Mouse (Mus musculus) urinary bladder, postnatal 25 days (tissue): ENCODE results near the gene Dlx1.

Experiments
- DNase-seq: peaks from one replicate; pipeline ENCODE4 v3.0.0; 2022; ENCODE audit warnings: low spot score

The Dlx1 gene

DNA sequence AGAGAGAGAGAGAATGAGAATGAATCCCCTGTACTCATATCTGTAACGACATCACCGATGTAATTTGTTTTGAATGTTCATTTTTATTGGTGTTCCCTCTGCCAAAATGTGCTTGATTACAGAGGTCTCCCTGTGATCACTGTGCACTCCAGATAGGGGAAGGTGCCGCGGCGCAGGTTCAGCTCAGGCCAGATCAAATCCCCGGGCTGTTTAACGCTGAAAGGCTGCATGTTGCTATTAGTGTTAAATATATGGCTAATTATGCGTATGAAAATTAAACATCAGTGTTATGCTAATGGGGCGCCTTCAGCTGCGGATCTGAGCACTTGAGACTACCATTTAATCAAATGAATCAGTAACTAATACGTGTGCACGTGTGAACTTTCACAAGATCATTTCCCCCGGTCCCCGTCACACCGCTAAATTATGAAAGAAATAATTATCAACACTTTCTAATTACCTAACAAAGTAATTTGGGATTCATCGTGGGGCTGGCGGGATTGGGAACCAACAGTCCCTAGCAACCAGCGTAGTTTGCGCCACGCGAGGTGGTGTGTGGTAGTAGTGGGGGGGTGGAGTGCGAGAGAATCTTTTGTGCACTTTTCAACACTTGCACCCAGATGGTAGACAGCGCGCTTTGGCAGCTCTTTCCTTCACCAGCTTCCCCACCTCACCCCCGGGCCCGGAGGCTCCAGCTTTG, at the start of gene Dlx1:
Gene Dlx1 (plus strand): TSS at position 100 of the 700 bp plus-strand sequence.
- no peak for DNase-seq

- no peak for DNase-seq
Observed at GRCm38 (mm10) chr2:71479917-71480316, 48.0 kb upstream of the Dlx1 start.

GRCm38 (mm10) chr2:71481825-71482224, 46.1 kb upstream of the Dlx1 start:
- no peak for DNase-seq

GRCm38 (mm10) chr2:71483046-71483716, 44.7 kb upstream of the Dlx1 start:
- no peak for DNase-seq

GRCm38 (mm10) chr2:71483717-71484066, 44.2 kb upstream of the Dlx1 start:
- DNase-seq: no peak

DNA sequence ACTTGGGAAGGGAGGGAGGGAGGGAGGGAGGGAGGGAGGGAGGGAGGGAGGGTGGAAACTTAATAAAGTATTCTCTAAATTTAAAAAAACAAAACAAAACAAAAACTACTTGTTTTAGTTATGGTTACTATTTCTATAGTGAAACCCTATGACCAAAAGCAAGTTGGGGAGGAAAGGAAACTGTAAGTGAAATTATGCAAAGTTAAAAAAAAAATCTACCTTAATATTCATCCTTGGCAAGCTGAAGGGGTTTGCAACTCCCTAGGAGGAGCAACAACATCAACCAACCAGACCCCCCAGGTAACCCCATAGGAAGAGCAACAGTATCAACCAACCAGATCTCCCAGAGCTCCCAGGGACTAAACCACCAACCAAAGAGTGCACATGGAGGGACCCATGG, 36.6 kb upstream of the Dlx1 start:
- no peak for DNase-seq

GRCm38 (mm10) chr2:71493161-71493683, 34.7 kb upstream of the Dlx1 start:
- no peak for DNase-seq

GRCm38 (mm10) chr2:71494503-71494902, 33.4 kb upstream of the Dlx1 start:
- no peak for DNase-seq

DNA sequence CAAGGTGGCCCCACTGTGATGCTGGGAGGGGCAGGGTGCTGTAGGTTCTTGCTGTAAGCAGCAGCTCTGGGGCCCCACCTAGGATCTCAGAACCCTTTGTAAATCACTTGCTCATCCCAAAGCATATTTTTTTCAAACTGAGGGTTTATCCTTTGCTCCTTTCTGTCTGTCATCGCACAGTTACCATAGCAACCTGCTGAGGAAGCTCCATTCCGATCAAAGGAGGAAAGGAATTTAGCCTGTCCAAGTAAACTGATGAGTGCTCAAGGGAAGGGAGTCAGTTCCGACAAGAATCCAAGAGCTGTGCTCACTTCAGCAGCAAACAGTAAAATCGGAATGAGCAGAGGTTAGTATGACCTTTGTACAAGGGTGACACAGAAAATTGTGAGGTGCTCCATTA, 32.9 kb upstream of the Dlx1 start:
- DNase-seq: no peak

- no peak for DNase-seq
Observed at GRCm38 (mm10) chr2:71497175-71497574, 30.7 kb upstream of the Dlx1 start.

DNA sequence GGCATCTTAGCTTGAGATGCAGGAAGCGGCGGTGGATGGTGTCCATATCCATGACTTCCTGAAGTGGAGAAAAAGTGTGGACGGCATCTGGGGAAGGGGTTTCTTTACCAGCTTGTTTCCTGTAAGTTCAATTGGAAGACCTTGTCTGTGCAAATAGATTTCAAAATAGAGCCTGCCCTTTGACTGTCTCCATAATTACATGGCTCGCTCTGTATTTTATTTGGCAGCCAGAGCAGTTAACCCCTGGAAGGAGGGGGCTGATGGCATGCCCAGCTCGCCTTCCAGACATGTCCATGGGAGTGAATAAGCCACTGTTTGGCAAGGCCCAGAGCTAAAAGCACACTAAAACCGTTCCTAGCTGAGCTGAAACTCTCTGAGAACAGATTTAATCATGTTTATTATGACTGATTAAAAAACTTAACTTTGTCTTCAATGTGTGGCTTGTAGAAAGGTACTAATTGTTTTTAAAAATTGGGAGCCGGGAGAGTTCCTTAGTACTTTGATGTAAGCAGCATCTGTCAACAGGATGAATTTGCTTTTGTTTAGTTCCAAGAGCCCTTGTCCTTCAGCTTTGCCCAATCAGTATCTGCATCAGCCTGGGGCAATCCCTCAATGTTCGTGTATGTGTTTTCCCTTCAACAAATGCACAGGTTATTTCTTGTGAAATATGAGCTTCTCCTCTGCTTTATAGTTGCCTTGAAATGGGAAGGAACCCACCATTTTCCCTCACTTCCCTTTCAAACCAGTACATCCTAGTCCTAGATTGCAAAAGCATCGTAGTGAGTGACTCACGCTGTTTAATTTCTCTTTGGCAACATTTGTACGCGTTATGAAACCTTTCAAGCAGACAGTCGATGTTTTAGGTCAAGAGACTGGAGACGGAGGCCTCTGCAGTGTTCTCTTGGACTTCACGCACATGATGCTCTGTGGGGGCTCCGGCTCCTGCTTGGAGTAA, 28.4 kb upstream of the Dlx1 start:
- DNase-seq: no peak

DNA sequence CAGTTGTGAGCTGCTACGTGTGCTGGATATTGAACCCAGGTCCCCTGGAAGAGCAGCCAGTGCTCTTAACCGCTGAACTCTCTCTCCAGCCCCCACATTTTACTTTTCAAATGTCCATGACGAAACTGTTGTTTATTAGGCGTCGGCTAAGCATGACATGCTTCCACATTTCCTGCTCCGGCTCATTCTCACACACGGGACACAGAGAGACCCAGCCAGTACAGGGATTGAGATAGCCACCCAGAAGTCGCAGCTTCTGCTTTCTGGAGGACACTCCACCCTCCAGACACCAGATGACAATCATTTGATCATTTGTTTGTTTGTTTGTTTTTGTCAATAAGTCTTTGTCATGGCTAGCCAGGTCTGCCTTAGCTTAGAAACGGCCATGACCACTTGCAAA, 23.1 kb upstream of the Dlx1 start:
- DNase-seq: no peak

GRCm38 (mm10) chr2:71511209-71511608, 16.7 kb upstream of the Dlx1 start:
- DNase-seq: no peak

- DNase-seq: no peak
Observed at GRCm38 (mm10) chr2:71512326-71512725, 15.6 kb upstream of the Dlx1 start.

DNA sequence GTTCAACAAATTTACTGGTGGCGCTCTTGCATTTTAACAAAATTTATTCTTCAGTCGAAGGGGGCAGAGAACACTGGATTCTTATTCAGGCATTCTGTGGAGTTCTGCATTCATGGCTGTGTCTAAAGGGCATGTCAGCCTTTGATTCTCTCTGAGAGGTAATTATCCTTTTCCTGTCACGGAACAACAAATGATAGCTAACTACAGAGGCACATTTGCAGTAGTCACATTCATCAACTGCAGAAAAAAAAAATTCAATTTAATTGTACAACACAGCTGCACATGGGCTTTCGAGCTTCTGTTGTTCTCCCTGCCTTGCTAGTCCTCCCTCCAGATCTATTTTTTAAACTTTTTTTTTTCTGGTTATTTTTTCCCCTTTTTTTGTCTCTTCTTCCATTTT, 10.9 kb upstream of the Dlx1 start:
- DNase-seq: no peak

DNA sequence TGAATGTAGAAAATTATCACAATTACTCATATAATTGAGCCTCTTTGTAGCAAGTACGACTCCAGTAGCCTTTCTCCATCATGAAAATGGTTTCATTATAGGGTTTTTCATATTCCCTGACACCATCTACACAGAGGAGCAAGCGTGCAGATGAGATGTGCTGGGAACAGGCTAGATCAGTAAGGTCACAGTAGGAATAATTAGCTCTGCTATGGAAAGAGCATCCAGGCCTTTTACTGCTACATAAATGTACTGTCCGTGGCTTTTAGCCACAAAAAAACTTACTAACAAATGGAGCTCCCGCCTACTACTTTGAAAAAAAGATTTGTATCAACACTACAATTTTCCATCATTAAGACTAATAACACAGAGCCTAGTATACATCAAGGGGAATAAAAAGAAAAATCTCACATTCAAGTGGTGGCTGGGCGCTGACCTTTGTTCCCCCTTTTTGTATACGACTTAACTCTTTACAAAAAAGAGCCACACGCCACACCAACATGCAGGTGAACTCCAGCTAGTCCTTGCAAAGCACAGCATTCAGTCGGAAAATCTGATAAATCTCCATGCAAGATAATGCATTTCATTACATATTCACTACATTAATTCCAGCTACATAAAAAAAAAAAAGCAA, 10.3 kb upstream of the Dlx1 start:
- DNase-seq: no peak

DNA sequence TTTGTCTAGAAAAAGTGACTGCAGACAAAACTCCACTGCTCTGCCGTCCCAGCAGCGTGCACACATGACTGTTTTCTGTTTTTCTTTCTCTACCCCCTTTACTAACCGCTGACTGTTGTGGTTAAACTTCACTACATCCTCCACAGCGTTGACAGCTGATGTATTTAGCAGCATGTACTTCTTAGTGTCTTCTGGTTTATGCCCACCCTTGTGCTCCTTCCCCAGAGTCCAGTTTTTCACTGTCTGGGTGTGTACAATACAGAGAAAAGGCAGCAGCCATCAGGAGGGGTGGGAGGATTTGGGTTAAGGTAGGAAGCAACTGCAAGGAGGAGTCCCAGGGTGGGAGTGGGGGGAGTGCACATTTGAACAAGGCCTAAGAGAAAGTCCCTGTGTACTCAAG, 5.0 kb upstream of the Dlx1 start:
- no peak for DNase-seq

- no peak for DNase-seq
Observed at GRCm38 (mm10) chr2:71523431-71523830, 4.5 kb upstream of the Dlx1 start.

GRCm38 (mm10) chr2:71524763-71525162, 3.1 kb upstream of the Dlx1 start:
- DNase-seq: no peak

GRCm38 (mm10) chr2:71526595-71527322, 1.2 kb upstream of the Dlx1 start:
- no peak for DNase-seq

DNA sequence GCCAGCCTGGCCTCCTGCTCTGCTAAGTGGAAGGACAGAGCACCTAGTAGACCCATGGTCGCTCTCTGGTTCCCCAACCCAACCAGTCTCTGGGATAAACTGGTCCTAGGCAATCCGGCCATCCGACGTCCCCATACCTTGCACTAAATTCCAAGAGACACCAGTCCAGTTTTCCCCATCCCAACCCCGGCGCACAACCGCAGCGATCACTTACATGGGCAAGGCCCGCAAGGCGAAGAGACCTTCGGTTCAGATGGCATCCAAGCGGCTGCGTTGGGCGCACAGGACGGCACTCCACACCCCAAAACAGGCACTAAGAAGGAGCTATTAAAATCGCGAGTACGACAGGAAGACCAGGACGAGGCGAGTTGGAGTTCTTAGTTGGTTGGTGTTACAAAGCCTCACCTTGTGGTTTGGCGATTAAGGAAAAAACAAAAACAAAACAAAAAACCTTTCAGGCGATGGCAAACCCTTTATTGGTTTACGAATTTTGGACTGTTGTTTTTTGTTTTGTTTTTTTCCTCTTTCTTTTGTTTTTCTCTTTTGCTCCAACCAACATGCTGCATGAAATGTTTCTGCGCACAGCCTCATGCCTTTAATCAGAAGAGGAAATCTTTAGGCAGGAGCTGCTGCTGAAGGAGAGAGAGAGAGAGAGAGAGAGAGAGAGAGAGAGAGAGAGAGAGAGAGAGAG, 445 bp upstream of the Dlx1 start:
- DNase-seq: no peak
